Mouse (Mus musculus) midbrain, embryonic 16.5 days (tissue): ENCODE measurements around the gene Gm20696. TPM values are rescaled to one million over a fixed set of nuclear protein-coding genes. Genes with fewer than 3 reads are reported as not detected.
A peak's percentile ranks its signal among the peaks of the same experiment; 100 is the strongest.

Experiments
- ATAC-seq: fragments of 200-750 bp; cut with Nextera tagmentation; 2 replicates; pipeline ENCODE4 v1.8.0; 2017; ENCODE audit warnings: moderate TSS enrichment
- H3K27ac ChIP-seq: fragments of 300-500 bp; sonication (generic); 2 replicates; pipeline ENCODE4 v1.5.1; 2014; ENCODE audit warnings: mild to moderate bottlenecking, low read length, mixed read lengths
- H3K27me3 ChIP-seq: fragments of 300-500 bp; sonication (generic); 2 replicates; pipeline ENCODE4 v1.6.1; 2014; ENCODE audit warnings: low read depth, low read length, mixed read lengths; ENCODE audit not compliant: control insufficient read depth, insufficient read depth
- H3K36me3 ChIP-seq: fragments of 300-500 bp; sonication (generic); 2 replicates; pipeline ENCODE4 v1.6.1; 2014; ENCODE audit warnings: mild to moderate bottlenecking, low read length, moderate library complexity, mixed read lengths; ENCODE audit not compliant: control insufficient read depth, insufficient read depth
- H3K4me1 ChIP-seq: fragments of 300-500 bp; sonication (generic); 2 replicates; pipeline ENCODE4 v1.6.1; 2014; ENCODE audit warnings: mild to moderate bottlenecking, low read length, mixed read lengths; ENCODE audit not compliant: control insufficient read depth, insufficient read depth
- H3K4me2 ChIP-seq: fragments of 300-500 bp; sonication (generic); 2 replicates; pipeline ENCODE4 v1.6.1; 2014; ENCODE audit warnings: mild to moderate bottlenecking, low read length, mixed read lengths
- H3K4me3 ChIP-seq: fragments of 300-500 bp; sonication (generic); 2 replicates; pipeline ENCODE4 v1.5.1; 2014; ENCODE audit warnings: low read depth, mild to moderate bottlenecking, low read length, moderate library complexity, mixed read lengths
- H3K9ac ChIP-seq: fragments of 300-500 bp; sonication (generic); 2 replicates; pipeline ENCODE4 v1.6.1; 2014; ENCODE audit warnings: low read depth, low read length, mixed read lengths
- H3K9me3 ChIP-seq: fragments of 300-500 bp; sonication (generic); replicated peaks from 2 replicates; pipeline ENCODE4 v1.6.1; 2014; ENCODE audit warnings: mild to moderate bottlenecking, low read length, mixed read lengths; ENCODE audit not compliant: control insufficient read depth, poor library complexity, severe bottlenecking
- WGBS: fragments of 180-500 bp; shearing (Covaris S2); extraction: QIAGEN DNeasy Blood & Tissue Kit; methylation state at CpG from one replicate; pipeline ENCODE4 v1.1.7; 2014; 5-methylcytosine and 5-hydroxymethylcytosine counted together
- polyA plus RNA-seq: library from polyadenylated mRNA; unstranded; fragments of >200 nt; fragmentation: Nextera tagmentation; extraction: Ambion mirVana; gene quantifications from 2 replicates; pipeline ENCODE4 v1.2.1, GENCODE M21; 2015

Gene Gm20696
- polyA plus RNA-seq, 1 experiment from 2014 or later: 2.4 TPM

GRCm38 (mm10) chr6:99265945-99266656 is 400.5 kb downstream of the Gm20696 start:
- Histone ChIP-seq H3K4me2 (peak overlapping the region; percentile 19), H3K36me3 (no peaks in the 10 kb centered on the region), H3K27ac (peak overlapping the region; percentile 67), H3K4me3 (no peak overlapping the region), H3K27me3 (no peaks in the 10 kb centered on the region), H3K9me3 (no peaks in the 10 kb centered on the region), H3K9ac (peak overlapping the region; percentile 32; the same call in 1 of the 2 replicates), H3K4me1 (peaks cover 24% of the 10 kb centered on the region)
- peak; percentile 52; the same call in 1 of the 2 replicates for ATAC-seq
- 20% methylated on average over 13 of the region's 13 CpGs for WGBS

- Histone ChIP-seq H3K4me2 (no peak overlapping the region), H3K9me3 (no peaks in the 10 kb centered on the region), H3K27ac (no peak overlapping the region), H3K4me1 (peaks cover 27% of the 10 kb centered on the region), H3K27me3 (no peaks in the 10 kb centered on the region), H3K4me3 (no peak overlapping the region), H3K9ac (no peak overlapping the region), H3K36me3 (no peaks in the 10 kb centered on the region)
- 27% methylated on average over 4 of the region's 4 CpGs for WGBS
- ATAC-seq: peak; percentile 26; the same call in 1 of the 2 replicates
Measured at GRCm38 (mm10) chr6:99265173-99265572, 401.4 kb downstream of the Gm20696 start.

- no peak overlapping the region for H3K27ac ChIP-seq
- H3K9me3 ChIP-seq: no peaks in the 10 kb centered on the region
- H3K27me3 ChIP-seq: no peaks in the 10 kb centered on the region
- no peak overlapping the region for H3K4me2 ChIP-seq
- peaks cover 27% of the 10 kb centered on the region for H3K4me1 ChIP-seq
- no peaks in the 10 kb centered on the region for H3K36me3 ChIP-seq
- 34% methylated on average over 13 of the region's 13 CpGs for WGBS
- no peak overlapping the region for H3K4me3 ChIP-seq
- ATAC-seq: no peak
- H3K9ac ChIP-seq: no peak overlapping the region
Measured at GRCm38 (mm10) chr6:99264192-99265093, 402.2 kb downstream of the Gm20696 start.

DNA sequence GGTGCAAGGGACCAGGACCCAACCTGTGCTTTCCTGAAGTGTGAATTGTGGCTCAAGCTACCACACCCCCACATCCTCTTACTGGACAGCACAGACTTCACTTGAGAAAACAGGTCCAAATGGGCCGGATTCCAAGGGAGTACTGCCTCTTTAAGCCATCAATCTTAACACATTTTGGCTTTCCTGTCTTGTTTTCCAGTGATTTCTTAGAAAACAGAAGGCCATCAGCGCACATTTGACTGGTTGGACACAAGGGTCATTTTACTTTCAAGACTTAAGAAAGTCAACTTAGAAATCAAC is 402.8 kb downstream of the Gm20696 start:
- no peak overlapping the region for H3K4me3 ChIP-seq
- H3K27me3 ChIP-seq: no peaks in the 10 kb centered on the region
- H3K4me1 ChIP-seq: peaks cover 27% of the 10 kb centered on the region
- H3K9me3 ChIP-seq: no peaks in the 10 kb centered on the region
- no peaks in the 10 kb centered on the region for H3K36me3 ChIP-seq
- ATAC-seq: no peak
- no peak overlapping the region for H3K9ac ChIP-seq
- H3K4me2 ChIP-seq: no peak overlapping the region
- 66% methylated on average over 2 of the region's 2 CpGs for WGBS
- no peak overlapping the region for H3K27ac ChIP-seq

DNA sequence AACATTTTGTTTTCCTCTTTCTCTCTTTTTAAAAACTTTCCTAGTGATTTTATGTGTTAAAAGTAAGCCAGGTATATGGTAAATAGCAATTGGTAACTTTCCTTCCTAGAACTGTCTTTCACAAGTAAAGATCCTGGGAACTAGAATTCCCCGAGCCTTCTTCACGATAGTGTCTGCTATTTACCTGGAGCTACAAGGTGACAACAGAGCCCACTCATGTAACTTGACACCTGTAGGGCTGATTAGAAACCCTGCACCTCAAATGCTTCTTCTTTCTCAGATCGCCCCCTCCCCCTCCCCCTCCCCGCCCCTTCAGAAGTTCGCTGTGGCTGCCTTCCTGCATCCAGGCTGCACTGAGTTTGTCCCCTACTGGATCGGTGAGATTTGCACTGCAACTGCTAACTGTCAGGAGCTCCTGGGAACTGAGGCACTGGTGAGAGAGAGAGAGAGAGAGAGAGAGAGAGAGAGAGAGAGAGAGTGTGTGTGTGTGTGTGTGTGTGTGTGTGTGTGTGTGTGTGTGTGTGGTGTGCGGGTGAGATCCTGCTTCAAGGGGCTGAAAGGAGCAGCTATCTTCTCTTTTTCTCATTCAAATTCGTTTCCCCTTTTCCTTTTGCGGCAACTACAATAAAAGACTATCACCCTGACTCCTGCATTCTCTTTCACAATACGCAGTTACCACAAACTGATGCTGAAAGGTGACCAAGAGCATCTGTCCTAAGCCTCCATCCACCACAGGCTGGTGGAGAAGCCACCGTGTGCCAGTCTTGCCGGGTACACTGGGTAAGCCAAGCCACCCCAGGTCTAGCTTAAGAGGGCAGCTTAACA is 403.3 kb downstream of the Gm20696 start:
- H3K9ac ChIP-seq: no peak overlapping the region
- H3K4me2 ChIP-seq: no peak overlapping the region
- H3K4me3 ChIP-seq: no peak overlapping the region
- H3K27ac ChIP-seq: no peak overlapping the region
- H3K36me3 ChIP-seq: no peaks in the 10 kb centered on the region
- peaks cover 27% of the 10 kb centered on the region for H3K4me1 ChIP-seq
- no peaks in the 10 kb centered on the region for H3K27me3 ChIP-seq
- ATAC-seq: no peak
- H3K9me3 ChIP-seq: no peaks in the 10 kb centered on the region
- 21% methylated on average over 11 of the region's 12 CpGs for WGBS

- Histone ChIP-seq H3K4me2 (no peak overlapping the region), H3K27me3 (no peaks in the 10 kb centered on the region), H3K9ac (no peak overlapping the region), H3K4me3 (no peak overlapping the region), H3K4me1 (peaks cover 24% of the 10 kb centered on the region), H3K27ac (no peak overlapping the region), H3K36me3 (no peaks in the 10 kb centered on the region), H3K9me3 (no peaks in the 10 kb centered on the region)
- 50% methylated on average over 4 of the region's 4 CpGs for WGBS
- no peak for ATAC-seq
Measured at GRCm38 (mm10) chr6:99261737-99262130, 404.9 kb downstream of the Gm20696 start.

GRCm38 (mm10) chr6:99260941-99261736 is 405.5 kb downstream of the Gm20696 start:
- no peaks in the 10 kb centered on the region for H3K9me3 ChIP-seq
- H3K27ac ChIP-seq: no peak overlapping the region
- H3K36me3 ChIP-seq: no peaks in the 10 kb centered on the region
- no peaks in the 10 kb centered on the region for H3K27me3 ChIP-seq
- no peak overlapping the region for H3K4me2 ChIP-seq
- ATAC-seq: no peak
- no peak overlapping the region for H3K4me3 ChIP-seq
- H3K9ac ChIP-seq: no peak overlapping the region
- WGBS: 34% methylated on average over 11 of the region's 11 CpGs
- peaks cover 20% of the 10 kb centered on the region for H3K4me1 ChIP-seq

DNA sequence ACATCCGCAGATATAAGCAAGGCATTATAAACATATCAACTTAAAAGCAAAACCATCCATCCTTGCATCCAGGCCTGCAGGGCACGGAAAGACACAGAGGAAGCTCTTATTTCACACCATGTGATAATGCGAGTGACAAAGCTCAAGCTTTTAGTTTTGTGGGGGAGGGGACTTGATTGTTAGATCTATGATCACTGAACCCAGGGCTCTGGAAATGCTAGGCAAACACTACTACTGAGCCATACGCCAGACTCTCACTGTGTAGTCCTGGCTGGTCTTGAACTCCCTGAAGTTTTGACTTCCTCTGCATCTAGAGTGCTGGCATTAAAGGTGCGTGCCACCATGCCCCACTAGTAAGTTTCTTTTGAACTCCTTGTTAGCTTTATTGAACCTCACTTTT is 408.3 kb downstream of the Gm20696 start:
- no peak for ATAC-seq
- H3K4me3 ChIP-seq: no peak overlapping the region
- H3K27me3 ChIP-seq: no peaks in the 10 kb centered on the region
- H3K27ac ChIP-seq: no peak overlapping the region
- no peaks in the 10 kb centered on the region for H3K9me3 ChIP-seq
- H3K36me3 ChIP-seq: no peaks in the 10 kb centered on the region
- 82% methylated on average over 5 of the region's 5 CpGs for WGBS
- H3K9ac ChIP-seq: no peak overlapping the region
- H3K4me2 ChIP-seq: no peak overlapping the region
- H3K4me1 ChIP-seq: 0 out of 2 replicates have a peak, but pooled peaks cover 4% of the 10 kb centered on the region
